12 mouse cellular contexts compared by ENCODE assay signal in genomic region chr10:18113473-18114093, GRCm38 (mm10).
"Had no signal": no experiment of that assay in that cellular context is flagged by ENCODE, and none has a peak within 500 bp of the region (broad histone marks: within the 10 kb centered on the region; RNA-seq: fewer than 3 reads in every experiment).

No protein-coding gene starts in this region.

- ATAC-seq: intestine, embryonic 16.5 days; liver, postnatal 0 days; lung, postnatal 0 days; midbrain, embryonic 15.5 days had no signal

- DNase-seq: kidney, adult 18-20 months; kidney, adult 9 months; kidney, postnatal 36 days; left cerebral cortex, postnatal 4 days; liver, postnatal 0 days; lung, embryonic 14.5 days; retina, postnatal 1 day; right cerebral cortex, postnatal 4 days; thymus, postnatal 25 days had no signal
